Mouse (Mus musculus): ENCODE results near the gene Zfp541. TPM values are rescaled to one million over a fixed set of nuclear protein-coding genes. Genes with fewer than 3 reads are reported as not detected.

The Zfp541 gene
- polyA plus RNA-seq, 1 experiment = not detected

DNA sequence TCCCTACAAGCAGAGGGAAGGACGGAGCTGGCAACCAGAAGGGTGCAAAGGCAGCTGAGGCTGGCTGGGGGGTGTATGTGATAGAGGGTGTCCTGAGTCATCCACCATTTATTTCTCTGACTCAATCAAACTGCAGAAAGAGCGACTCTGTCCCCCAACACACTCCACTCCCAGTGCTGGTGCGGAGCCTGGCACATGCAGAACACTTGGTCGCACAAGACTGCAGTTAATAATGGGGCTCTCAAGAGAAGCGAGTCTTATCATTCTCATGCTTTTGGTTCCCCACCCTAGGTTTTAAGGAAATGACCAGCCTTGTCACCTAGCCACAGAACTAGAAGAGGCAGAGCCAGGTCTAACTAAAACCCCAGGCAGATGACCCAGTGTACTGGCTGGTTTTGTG lies 22.3 kb upstream of the Zfp541 start:
- Histone ChIP-seq H3K27ac (ENCODE audit: control insufficient read depth, insufficient read depth, low read depth, low read length, poor library complexity) (no peak overlapping the region), H3K4me3 (replicated peaks; ENCODE audit: control insufficient read depth, low read depth, low read length) (no peak overlapping the region), H3K4me1 (ENCODE audit: control insufficient read depth, insufficient read depth, low read length) (peaks cover 1% of the 10 kb centered on the region; the same call in 1 of the 2 replicates)
- no peak for TF ChIP-seq POLR2A (IDR thresholded peaks at IDR 0.05; ENCODE audit: borderline replicate concordance, control insufficient read depth, low read depth, low read length)
- TF ChIP-seq CTCF (IDR thresholded peaks at IDR 0.05; ENCODE audit: control insufficient read depth, insufficient read depth, low read length) = no peak
- WGBS = 61% methylated on average over 5 of the region's 5 CpGs

- TF ChIP-seq CTCF (IDR thresholded peaks at IDR 0.05; ENCODE audit: control insufficient read depth, insufficient read depth, low read length) (no peak), POLR2A (IDR thresholded peaks at IDR 0.05; ENCODE audit: borderline replicate concordance, control insufficient read depth, low read depth, low read length) (no peak)
- peaks cover 4% of the 10 kb centered on the region; the same call in 1 of the 2 replicates for H3K4me1 ChIP-seq (ENCODE audit: control insufficient read depth, insufficient read depth, low read length)
- H3K27ac ChIP-seq (ENCODE audit: control insufficient read depth, insufficient read depth, low read depth, low read length, poor library complexity) = no peak overlapping the region
- H3K4me3 ChIP-seq (replicated peaks; ENCODE audit: control insufficient read depth, low read depth, low read length) = no peak overlapping the region
- 68% methylated on average over 2 of the region's 2 CpGs for WGBS
Observed at GRCm38 (mm10) chr7:16041208-16041607, 20.4 kb upstream of the Zfp541 start.

DNA sequence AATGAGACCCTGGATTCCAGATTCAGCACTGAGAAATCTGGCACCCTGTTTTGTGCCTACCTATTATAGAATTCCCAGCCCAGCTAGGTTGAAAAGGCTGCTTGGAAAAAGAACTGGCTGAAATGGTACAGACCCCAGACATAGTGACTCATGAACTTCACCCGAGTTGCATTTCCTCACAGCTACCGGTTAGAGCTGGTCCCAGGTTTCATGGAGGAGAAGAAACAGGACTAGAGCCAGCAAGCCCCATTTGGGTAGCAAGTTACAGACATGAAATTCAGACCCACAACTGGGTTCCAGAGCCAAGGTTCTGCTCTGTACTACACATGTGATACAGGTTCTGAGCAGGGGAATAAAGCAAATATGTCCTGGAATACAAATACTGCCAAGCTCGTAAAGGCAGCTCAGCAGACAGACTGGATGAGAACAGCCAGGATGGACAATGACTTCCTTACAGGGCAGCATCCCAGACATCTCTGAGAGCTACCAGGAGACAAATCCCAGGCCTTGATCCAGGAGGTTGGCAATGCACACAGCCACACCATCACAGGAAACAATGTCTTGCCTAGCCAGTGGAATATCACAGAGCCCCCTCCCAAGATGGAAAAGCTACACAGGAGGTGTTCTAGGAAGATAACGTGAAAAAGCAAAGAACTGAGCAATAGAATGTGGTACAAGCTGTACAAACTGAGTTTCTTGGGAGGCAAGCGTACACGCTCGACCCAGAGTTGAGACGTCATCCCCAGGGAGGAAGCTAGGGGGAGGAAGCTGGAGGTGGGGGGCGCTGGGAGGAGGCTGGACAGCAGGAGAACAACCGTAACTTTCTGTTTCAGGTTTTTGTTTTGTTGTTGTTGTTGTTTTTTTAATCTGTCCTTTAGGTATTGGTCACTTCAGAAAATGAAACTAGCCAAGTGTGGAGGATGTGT lies 18.5 kb upstream of the Zfp541 start:
- 14% methylated on average over 10 of the region's 10 CpGs for WGBS
- peaks cover 4% of the 10 kb centered on the region; the same call in 1 of the 2 replicates for H3K4me1 ChIP-seq (ENCODE audit: control insufficient read depth, insufficient read depth, low read length)
- H3K27ac ChIP-seq (ENCODE audit: control insufficient read depth, insufficient read depth, low read depth, low read length, poor library complexity) = peak overlapping the region; percentile 32; the same call in 1 of the 2 replicates
- peak; percentile 15; the same call in 1 of the 2 replicates for TF ChIP-seq CTCF (IDR thresholded peaks at IDR 0.05; ENCODE audit: control insufficient read depth, insufficient read depth, low read length)
- TF ChIP-seq POLR2A (IDR thresholded peaks at IDR 0.05; ENCODE audit: borderline replicate concordance, control insufficient read depth, low read depth, low read length) = no peak
- peak overlapping the region; percentile 34 for H3K4me3 ChIP-seq (replicated peaks; ENCODE audit: control insufficient read depth, low read depth, low read length)

GRCm38 (mm10) chr7:16043861-16044435 lies 17.7 kb upstream of the Zfp541 start:
- Histone ChIP-seq H3K4me3 (replicated peaks; ENCODE audit: control insufficient read depth, low read depth, low read length) (peak overlapping the region; percentile 34), H3K27ac (ENCODE audit: control insufficient read depth, insufficient read depth, low read depth, low read length, poor library complexity) (peak overlapping the region; percentile 71), H3K4me1 (ENCODE audit: control insufficient read depth, insufficient read depth, low read length) (peaks cover 4% of the 10 kb centered on the region; the same call in 1 of the 2 replicates)
- TF ChIP-seq CTCF (IDR thresholded peaks at IDR 0.05; ENCODE audit: control insufficient read depth, insufficient read depth, low read length) (no peak), POLR2A (IDR thresholded peaks at IDR 0.05; ENCODE audit: borderline replicate concordance, control insufficient read depth, low read depth, low read length) (no peak)
- 35% methylated on average over 3 of the region's 3 CpGs for WGBS

DNA sequence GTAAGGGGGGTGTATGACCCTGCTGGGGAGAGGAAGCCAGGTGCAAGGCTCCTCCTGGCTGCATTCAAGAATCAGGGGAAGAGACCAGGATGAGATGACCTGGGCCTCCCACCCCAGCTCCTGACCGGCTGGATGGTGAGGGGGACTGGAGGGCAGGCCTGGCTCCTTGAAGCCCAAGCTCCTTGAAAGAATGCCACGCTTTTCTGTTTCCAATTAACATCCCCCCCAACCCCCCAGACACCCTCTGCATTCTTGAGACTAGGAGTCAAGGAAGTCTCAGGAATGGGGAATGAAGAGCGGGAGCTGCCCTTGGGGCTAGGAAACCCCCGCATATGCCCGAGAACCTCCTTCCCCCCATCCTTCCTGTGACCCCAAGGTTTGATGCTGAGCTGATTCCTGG lies 17.1 kb upstream of the Zfp541 start:
- WGBS = 65% methylated on average over 5 of the region's 5 CpGs
- Histone ChIP-seq H3K27ac (ENCODE audit: control insufficient read depth, insufficient read depth, low read depth, low read length, poor library complexity) (peak overlapping the region; percentile 98), H3K4me1 (ENCODE audit: control insufficient read depth, insufficient read depth, low read length) (peaks cover 4% of the 10 kb centered on the region; the same call in 1 of the 2 replicates), H3K4me3 (replicated peaks; ENCODE audit: control insufficient read depth, low read depth, low read length) (no peak overlapping the region)
- TF ChIP-seq POLR2A (IDR thresholded peaks at IDR 0.05; ENCODE audit: borderline replicate concordance, control insufficient read depth, low read depth, low read length) (no peak), CTCF (IDR thresholded peaks at IDR 0.05; ENCODE audit: control insufficient read depth, insufficient read depth, low read length) (no peak)

- WGBS = 51% methylated on average over 2 of the region's 2 CpGs
- H3K4me3 ChIP-seq (replicated peaks; ENCODE audit: control insufficient read depth, low read depth, low read length) = peak overlapping the region; percentile 42
- TF ChIP-seq CTCF (IDR thresholded peaks at IDR 0.05; ENCODE audit: control insufficient read depth, insufficient read depth, low read length) (no peak), POLR2A (IDR thresholded peaks at IDR 0.05; ENCODE audit: borderline replicate concordance, control insufficient read depth, low read depth, low read length) (no peak)
- peaks cover 4% of the 10 kb centered on the region; the same call in 1 of the 2 replicates for H3K4me1 ChIP-seq (ENCODE audit: control insufficient read depth, insufficient read depth, low read length)
- H3K27ac ChIP-seq (ENCODE audit: control insufficient read depth, insufficient read depth, low read depth, low read length, poor library complexity) = peak overlapping the region; percentile 98
Observed at GRCm38 (mm10) chr7:16045538-16045937, 16.1 kb upstream of the Zfp541 start.

GRCm38 (mm10) chr7:16046101-16046480 lies 15.5 kb upstream of the Zfp541 start:
- peak overlapping the region; percentile 98 for H3K27ac ChIP-seq (ENCODE audit: control insufficient read depth, insufficient read depth, low read depth, low read length, poor library complexity)
- H3K4me1 ChIP-seq (ENCODE audit: control insufficient read depth, insufficient read depth, low read length) = peaks cover 4% of the 10 kb centered on the region; the same call in 1 of the 2 replicates
- WGBS = 0% methylated on average over 7 of the region's 7 CpGs
- TF ChIP-seq CTCF (IDR thresholded peaks at IDR 0.05; ENCODE audit: control insufficient read depth, insufficient read depth, low read length) (no peak), POLR2A (IDR thresholded peaks at IDR 0.05; ENCODE audit: borderline replicate concordance, control insufficient read depth, low read depth, low read length) (no peak)
- peak overlapping the region; percentile 72 for H3K4me3 ChIP-seq (replicated peaks; ENCODE audit: control insufficient read depth, low read depth, low read length)
